Mouse (Mus musculus) layer of hippocampus, adult 2 months (tissue): ENCODE measurements at regions not wholly inside any gene's neighbourhood (a gene's known extent, or its start where the extent isn't known, plus 50 kb on each side); places are given as distances from the start of the nearest gene placed in this dataset.

ENCODE experiments used
- DNase-seq, 2 experiments: peaks; one replicate each; pipeline ENCODE4 v3.0.0; 2022; ENCODE audit warnings: low spot score in 2 of 2
- H3K27ac ChIP-seq: fragments of 200-600 bp; 2 replicates; pipeline ENCODE4 v1.8.1; 2022
- H3K4me3 ChIP-seq: fragments of 200-600 bp; 2 replicates; pipeline ENCODE4 v1.8.1; 2022; ENCODE audit warnings: mild to moderate bottlenecking
- CTCF ChIP-seq: fragments of 200-600 bp; conservative IDR thresholded peaks from 2 replicates; pipeline ENCODE4 v1.8.1; 2022; ENCODE audit warnings: antibody characterized with exemption, mild to moderate bottlenecking, moderate library complexity

DNA sequence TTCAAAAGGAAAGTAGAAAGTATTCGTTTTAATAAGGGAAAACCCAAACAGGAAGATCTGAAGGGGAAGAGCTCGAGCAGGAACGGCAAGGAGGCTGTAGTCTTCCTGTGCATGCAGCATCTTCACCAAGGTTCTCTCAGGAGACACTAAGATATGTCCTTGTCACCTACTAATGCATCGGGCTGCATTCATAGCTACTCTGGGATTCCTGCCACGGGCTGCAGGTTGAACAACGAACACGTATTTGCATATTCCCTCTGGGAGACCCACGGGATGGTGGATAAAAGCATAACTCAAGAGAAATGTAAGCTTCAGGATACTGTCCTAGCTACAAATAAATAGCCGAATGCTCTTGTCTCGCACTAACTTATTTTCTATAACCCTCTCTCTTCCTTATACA, 197.7 kb downstream of the Gm11361 start:
- DNase-seq = no peak
- H3K27ac ChIP-seq = no peak overlapping the region
- H3K4me3 ChIP-seq = no peak overlapping the region
- no peak for TF ChIP-seq CTCF

DNA sequence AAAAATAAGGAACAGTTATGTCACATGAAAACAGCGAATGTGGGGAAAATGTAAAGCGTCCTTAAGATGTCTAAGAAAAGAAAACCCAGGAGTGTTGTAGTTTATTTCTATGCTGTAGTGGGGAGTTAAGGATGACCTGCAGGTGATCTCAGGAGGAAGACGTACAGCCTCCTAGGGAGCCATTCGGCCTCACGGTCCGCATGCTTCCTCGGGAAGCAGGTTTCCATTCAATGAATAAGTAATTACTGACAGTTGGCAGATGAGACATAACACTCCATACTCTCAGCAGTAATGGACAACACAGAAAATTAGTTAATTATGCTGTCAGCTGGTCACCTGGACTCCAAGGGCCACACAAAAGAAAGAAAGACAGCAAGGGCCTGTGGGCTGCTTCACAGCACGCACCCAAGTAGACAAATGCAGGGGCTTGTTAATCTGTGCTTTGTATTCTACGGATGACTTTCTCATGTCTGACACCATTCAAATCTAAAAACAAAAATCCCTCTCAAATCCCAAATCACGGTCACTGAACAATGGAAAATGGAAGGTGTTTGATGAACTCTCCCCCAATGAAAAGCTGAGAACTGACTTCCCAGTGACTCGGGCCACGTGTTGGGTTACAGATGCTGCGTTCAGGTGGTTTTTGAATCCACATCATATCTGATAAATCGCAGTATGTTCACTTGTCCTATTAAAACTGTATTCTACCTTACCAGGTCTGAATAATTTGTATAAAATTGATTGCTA, 193.5 kb downstream of the Gm11361 start:
- no peak overlapping the region for H3K27ac ChIP-seq
- DNase-seq = no peak
- no peak for TF ChIP-seq CTCF
- H3K4me3 ChIP-seq = no peak overlapping the region

DNA sequence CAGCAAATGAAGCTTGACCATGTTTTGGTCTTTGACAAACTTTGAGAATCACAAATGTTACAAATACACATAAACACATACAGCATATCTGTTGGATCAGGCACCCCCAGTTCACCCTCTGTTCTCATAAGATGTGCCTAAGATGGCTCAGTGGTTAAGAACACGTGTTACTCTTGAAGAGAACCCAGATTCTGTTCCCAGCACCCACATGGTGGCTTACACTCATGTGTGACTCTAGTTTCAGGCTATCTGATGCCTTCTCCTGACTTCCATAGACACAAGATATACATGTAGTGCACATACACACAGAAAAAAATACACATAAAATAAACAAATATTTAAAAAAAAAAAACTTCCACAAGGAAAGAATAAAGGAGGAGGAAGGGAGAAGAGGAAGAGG, 191.7 kb downstream of the Gm11361 start:
- no peak for DNase-seq
- TF ChIP-seq CTCF = no peak
- Histone ChIP-seq H3K27ac (no peak overlapping the region), H3K4me3 (no peak overlapping the region)

DNA sequence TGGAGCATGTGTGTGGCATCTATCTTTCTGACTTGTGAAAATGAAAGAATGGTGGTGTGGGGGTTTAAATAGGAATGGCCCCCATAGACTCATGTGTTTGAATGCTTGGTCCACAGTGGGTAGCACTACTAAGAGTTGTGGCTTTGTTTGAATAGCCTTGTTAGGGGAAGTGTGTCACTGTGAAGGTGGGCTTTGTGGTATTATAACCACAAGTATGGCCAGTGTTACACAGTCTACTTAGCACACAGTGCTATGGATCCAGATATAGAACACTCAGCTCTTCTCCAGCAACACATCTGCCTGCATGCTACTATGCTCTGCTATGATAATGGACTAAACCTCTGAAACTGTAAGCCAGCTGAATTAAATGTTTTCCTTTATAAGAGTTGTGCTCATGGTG, 184.9 kb downstream of the Gm11361 start:
- H3K4me3 ChIP-seq = no peak overlapping the region

DNA sequence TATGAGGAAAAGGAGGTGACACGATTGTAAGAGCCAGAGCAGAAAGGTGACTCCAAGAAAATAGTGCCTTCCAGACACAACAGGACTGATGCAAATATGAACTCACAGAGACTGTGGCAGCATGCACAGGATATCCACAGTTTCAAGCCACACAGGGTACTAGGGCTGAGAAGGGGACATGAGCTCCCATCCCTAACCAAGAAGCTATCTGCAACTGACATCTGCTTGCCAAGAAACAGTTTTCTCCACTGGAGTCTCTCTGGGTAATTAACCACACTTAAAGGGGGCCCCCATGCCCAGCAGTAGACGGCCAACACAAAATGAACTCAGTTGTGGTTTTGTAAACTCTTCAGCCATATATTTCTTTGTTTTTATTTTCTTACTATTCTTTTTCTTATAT, 176.1 kb downstream of the Gm11361 start:
- no peak for DNase-seq
- H3K4me3 ChIP-seq = no peak overlapping the region
- no peak for TF ChIP-seq CTCF

More for the DNA sequence above, 184.9 kb downstream of the Gm11361 start:
- TF ChIP-seq CTCF = no peak
- DNase-seq = no peak
- H3K27ac ChIP-seq = no peak overlapping the region

DNA sequence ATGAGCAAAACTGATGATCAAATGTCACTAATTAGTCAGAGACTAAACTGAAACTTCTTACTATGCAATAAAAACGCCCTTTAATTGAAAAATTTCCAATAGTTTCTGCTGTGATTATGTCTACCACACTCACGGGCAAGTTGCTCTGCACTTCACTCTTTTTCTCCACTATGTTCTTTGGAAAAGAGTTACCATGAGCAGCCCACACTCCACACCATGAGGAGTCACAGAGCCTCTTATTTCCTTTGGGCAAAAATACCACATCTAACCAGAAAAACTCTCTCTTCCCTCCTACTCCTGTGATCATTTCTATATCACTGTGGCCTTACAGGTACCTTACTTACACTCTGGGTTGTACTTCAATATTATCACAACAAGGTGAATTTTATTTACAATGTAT, 174.7 kb downstream of the Gm11361 start:
- Histone ChIP-seq H3K27ac (no peak overlapping the region), H3K4me3 (no peak overlapping the region)
- TF ChIP-seq CTCF = no peak
- DNase-seq = no peak

More for the DNA sequence above, 176.1 kb downstream of the Gm11361 start:
- no peak overlapping the region for H3K27ac ChIP-seq

DNA sequence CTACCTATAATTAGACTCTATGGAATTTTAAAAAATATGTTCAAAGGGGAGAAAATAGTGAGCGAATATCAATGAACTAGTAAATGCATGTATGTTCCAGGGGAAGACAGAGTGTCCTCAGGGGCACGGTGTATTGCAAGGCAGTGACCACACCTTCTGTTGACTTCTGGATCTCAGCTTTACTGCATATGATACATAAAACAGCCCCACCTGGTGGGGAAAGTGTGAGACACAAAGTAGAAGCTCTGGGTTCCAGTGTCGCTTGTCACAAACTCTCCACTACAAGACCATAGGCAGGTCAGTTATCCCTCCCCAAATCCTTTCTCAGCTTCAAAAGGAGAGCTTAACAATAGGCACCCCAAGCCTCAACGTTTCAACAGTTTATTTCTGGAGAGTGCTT, 168.8 kb downstream of the Gm11361 start:
- H3K4me3 ChIP-seq = no peak overlapping the region
- no peak for DNase-seq
- no peak overlapping the region for H3K27ac ChIP-seq
- peak; percentile 67 for TF ChIP-seq CTCF

DNA sequence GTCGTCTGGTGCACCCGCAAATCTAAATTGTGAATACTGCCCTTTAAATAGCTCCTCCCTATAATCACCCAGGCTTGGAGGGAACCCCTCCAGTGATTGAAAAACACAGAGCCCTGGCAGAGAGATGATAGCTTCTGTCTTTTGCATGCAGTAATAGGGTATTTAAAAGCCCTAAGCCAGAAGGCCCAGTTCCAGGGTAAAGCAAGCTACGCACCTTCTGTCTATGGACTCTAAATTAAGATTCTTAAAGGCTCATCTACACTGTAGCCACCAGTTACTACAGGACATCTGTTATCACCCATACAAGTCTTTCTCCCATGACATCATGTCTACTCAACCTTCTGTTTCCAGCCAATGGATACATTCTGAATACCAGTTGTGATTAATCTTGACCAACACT, 167.8 kb downstream of the Gm11361 start:
- no peak for DNase-seq
- TF ChIP-seq CTCF = no peak
- no peak overlapping the region for H3K27ac ChIP-seq
- no peak overlapping the region for H3K4me3 ChIP-seq

DNA sequence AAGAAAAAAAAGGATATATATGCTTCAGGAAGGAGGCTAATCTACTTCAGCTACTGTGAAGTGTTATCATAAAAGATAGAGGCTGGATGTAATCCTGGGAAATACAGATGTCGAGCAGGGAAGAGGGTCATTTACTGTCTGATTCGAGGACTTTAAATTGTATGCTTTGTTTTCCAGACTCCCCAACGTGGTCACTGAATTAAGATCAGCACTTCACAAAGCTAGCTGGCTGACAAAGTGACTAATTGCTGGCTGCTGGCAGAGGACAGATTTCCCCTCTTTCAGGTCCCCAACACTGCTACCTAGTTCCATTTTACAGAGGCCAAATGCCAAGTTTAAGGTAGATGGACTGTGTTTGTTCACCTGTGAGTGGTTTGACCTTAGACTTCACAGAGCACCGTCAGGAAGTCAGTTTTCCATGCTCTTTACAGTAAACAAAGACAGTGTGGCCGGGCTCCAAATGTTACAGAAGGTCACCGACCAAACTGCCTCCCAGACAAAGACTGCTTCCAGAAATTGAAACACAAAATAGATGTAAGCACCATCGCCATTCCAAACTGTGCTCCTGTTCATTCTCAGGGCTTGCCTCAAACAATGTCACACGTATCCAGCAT, 167.2 kb downstream of the Gm11361 start:
- TF ChIP-seq CTCF = no peak
- Histone ChIP-seq H3K27ac (no peak overlapping the region), H3K4me3 (no peak overlapping the region)
- DNase-seq = no peak

DNA sequence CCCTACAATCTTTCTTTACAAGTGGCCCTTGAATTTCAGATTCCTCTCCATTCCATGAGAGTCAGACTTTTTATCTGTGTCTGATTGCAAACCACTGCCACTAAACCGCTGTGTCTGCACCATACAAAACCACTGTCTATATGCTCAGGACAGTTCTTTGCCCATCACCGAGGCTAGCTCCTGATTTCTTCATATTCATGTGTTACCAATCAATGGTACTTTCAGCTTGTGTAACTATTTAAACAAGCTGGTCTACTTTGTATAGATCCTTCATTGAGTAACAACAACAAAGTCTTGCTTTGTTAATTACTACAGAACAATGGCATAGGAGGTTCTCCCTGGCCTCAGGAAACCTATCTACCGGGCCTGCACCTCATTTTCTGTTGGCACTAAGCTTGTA, 164.0 kb downstream of the Gm11361 start:
- H3K27ac ChIP-seq = no peak overlapping the region
- no peak for DNase-seq
- no peak overlapping the region for H3K4me3 ChIP-seq
- no peak for TF ChIP-seq CTCF

DNA sequence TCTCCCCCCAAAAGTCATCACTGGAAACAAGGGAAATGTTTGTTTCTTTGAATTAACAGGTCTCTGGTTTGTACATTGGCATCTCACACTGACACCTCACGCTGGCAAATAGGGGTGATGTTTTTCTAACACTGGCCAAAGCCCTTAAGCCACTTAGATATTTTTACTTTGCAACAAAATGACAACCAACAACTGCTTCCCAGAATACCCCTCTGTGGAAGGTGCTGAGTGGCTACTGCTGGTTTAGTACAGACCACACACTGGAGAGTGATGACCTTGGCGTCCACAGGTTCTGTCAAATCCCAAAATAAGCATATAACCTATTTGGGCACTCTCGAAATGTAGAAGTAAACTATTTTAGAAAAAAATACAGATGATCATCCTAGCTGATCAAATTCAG, 163.3 kb downstream of the Gm11361 start:
- TF ChIP-seq CTCF = no peak
- H3K27ac ChIP-seq = no peak overlapping the region; the same call in 1 of the 2 replicates
- DNase-seq = no peak
- H3K4me3 ChIP-seq = no peak overlapping the region; the same call in 1 of the 2 replicates

DNA sequence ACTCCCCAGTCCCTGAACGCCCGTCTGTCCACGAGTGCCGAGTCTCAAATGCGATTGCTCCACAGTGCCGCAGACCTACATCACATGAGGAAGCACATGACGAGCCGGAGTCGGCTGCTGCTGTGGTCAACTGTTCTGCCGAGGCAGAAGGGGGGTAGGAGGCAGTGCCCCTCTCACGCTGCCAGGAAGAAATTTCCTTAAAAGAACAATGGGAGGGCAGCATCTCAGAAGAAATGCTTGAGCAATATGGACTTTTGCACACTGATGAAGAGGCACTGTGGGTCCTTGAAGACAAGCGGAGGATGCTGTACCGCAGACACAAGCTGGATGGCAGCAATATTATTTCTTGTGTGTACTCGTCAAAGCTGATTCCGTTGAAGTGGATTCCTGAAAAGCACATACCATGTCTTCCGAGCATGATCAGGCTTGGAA, 162.6 kb downstream of the Gm11361 start:
- peak; percentile 76 to 87 for DNase-seq
- Histone ChIP-seq H3K27ac (peak overlapping the region; percentile 91), H3K4me3 (peak overlapping the region; percentile 69)
- peak; percentile 71 for TF ChIP-seq CTCF

DNA sequence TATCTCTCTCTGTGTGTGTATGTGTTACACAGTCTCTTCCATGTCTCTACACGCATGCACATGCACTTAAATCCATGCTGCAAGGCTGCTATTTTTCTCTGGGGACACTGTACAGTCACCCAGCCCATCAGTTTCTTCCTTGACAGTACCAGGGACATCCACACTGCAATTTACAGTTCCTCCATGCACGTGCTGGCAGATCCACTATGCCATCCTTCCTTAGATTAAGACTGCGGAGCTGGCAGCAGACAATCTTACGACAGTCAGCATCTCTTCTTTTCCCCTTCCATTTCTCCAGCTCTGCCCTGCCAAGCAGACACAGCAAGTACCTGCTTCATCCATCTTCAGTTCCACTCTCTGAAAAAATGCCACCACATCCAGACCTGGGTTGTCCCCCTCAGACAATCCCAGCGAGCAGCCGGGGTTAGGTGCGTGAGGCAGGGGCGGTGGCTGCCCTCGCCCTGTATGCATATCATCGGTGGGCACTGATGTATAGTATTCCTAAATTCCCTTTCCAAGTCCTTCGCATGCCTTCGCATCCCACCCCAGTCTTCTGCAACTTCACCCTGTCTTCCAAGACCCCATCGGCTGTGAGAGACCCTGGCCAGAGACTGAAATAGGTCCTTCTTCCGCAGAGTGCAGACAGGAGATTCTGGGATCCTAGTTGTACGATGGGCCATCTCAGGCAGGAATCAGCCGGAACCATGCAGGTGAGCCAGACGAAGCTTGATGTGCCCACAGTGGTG, 161.8 kb downstream of the Gm11361 start:
- no peak for DNase-seq
- Histone ChIP-seq H3K27ac (peak overlapping the region; percentile 91), H3K4me3 (peak overlapping the region; percentile 69)
- no peak for TF ChIP-seq CTCF
